Mouse (Mus musculus): ENCODE data around the gene Abcf3.

The Abcf3 gene

DNA sequence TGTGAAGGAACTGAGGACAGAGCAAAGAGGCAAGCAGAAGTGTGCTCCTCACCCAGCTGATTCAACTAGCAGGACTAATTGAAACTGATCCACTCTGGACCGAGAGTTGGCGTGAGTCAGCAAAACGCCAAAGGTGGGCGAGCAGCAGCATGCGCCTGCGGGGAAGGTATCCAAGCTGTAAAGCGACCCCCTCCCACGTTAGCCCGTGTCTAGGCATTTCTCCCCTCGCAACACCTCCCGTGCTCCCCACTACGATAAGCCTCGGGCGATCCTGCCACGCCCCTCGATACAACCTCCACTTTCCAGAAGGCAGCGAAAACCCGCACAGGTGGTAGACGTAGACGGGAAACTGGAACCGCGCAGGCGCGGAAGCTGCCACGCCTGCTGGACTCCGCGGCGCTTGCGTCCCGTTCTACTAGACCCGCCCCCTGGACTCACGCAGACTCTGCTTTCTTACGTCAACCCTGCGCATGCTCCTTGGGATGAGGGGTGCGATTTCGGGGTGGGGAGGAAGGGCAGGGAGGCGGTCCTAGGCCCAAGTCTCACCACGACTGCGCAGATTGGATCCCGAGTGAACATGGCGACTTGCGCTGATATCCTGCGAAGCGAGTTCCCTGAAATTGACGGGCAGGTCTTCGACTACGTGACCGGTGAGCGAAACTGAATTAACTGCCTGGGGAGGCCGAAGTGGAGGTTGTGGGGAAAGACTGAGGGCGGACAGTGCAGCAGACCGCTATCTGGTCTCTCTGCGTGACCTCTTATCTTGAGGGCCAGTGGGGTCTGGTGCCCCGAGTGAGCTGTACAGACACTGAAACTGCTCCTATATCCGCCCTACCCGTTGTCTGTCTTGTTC is at the start of gene Abcf3:
TSS of gene Abcf3 (plus strand) at position 482 of the 853 bp plus-strand sequence.
- DNase-seq (ENCODE audit: low spot score in 2 of 2), result peak; percentile 97 to 98

- peak; percentile 88 to 95 for DNase-seq (ENCODE audit: low spot score in 2 of 2)
These were observed 49.5 kb upstream of the Abcf3 start, which contains the start of gene Eif2b5 for GRCm38 (mm10) chr16:20498677-20499475. TSS of gene Eif2b5 (plus strand) at chr16:20498817.

GRCm38 (mm10) chr16:20506000-20506399 is 42.4 kb upstream of the Abcf3 start:
- no peak for DNase-seq (ENCODE audit: low spot score in 2 of 2)

GRCm38 (mm10) chr16:20509349-20509748 is 39.0 kb upstream of the Abcf3 start:
- no peak for DNase-seq (ENCODE audit: low spot score in 2 of 2)

GRCm38 (mm10) chr16:20511277-20511847 is 37.0 kb upstream of the Abcf3 start:
- DNase-seq (ENCODE audit: low spot score in 2 of 2), result no peak

- DNase-seq (ENCODE audit: low spot score in 2 of 2), result no peak
These were observed 32.3 kb upstream of the Abcf3 start for GRCm38 (mm10) chr16:20516032-20516431.

DNA sequence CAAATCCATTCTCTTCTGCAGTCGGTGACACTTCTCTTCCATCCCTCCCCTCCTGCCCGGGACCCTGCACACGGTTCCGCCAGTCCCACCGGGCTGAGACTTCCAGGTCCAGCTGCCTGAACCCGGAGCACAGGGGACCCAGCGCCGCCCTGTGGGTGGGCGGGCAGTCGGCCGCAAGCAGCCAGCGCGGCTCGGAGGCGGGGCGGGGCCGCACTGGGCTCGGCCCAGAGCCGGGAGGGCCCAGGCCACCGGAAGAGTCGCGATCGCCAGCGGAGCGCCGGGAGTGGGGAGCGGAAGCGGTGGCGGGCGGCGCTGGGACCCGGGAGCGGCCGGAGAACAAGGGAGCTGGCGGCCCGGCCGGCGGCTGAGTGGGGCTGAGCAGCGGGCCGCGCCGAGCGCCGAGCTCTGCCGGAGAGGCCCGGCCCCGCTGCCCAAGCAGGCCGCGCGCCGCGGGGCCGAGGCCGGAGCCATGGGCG is 31.6 kb upstream of the Abcf3 start, which contains the start of gene Dvl3:
TSS of gene Dvl3 (plus strand) at position 257 of the 476 bp plus-strand sequence.
- DNase-seq (ENCODE audit: low spot score in 2 of 2), result peak; percentile 61 to 81

DNA sequence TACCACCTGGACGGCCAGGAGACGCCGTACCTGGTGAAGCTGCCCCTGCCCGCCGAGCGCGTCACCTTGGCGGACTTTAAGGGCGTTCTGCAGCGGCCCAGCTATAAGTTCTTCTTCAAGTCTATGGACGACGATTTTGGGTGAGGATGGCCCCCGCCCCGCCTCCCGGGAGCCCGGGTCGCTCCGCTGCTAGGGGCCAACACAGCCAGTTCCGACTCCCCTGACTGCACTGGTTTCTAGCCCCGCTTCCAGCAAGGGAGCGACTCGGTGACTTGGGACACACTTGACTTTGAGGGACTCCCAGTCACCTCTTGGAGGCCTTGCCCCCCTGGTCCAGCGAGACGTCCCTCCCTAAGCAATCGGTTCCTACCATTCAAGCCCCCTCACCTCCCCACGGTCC is 31.2 kb upstream of the Abcf3 start:
- no peak for DNase-seq (ENCODE audit: low spot score in 2 of 2)

GRCm38 (mm10) chr16:20517701-20518374 is 30.5 kb upstream of the Abcf3 start:
- DNase-seq (ENCODE audit: low spot score in 2 of 2), result no peak

DNA sequence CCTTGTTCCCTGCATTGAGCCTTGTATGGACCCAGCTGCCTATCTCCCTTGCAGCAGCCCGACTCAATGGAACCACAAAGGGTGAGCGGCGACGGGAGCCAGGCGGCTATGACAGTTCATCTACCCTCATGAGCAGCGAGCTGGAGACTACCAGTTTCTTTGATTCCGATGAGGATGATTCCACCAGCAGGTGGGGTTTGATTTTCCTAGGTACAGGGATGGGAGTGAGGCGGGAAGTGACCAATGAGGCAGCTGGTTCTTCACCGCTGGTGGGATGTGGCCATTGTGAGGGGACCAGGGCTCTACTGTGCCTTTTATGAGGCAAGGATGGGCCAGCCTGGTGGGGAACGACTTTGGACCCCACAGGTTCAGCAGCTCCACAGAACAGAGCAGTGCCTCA is 24.5 kb upstream of the Abcf3 start:
- no peak for DNase-seq (ENCODE audit: low spot score in 2 of 2)

DNA sequence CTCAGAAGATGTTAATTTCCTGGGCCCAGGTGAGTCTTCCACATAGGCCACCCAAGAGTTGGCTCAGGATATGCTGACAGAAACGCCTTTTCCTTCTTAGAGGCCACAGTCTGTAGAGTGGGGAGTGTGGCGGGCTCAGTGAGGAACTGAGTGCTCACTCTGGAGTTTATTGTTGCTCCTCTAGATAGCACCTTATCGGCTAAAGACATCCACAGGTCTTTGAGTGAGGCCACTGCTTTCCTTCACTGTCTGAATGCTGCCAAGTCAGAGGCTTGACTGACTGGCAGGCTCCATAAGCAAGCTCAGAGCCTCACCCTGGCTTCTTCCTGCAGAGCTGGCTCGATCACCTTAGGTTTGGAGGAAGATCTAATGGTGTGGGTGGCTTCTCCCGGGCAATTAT is 19.6 kb upstream of the Abcf3 start:
- no peak for DNase-seq (ENCODE audit: low spot score in 2 of 2)

DNA sequence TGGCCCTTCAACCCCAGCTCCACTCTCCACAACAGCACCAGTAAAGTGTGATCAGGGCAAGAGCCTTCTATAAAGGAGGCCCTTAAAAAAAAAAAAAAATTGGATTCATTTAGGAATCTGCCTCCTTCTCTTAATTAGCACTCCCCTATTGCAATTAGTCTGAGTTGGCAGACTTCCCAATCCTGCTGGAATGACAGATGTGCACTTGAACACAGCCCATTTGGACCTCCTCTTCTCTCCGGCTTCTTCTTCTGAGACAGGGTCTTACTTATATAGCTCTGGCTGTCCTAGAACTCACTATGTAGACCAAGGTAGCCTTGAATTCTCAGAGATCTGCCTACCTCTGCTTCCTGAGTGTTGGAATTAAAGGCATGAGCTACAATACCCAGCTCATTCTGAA is 19.0 kb upstream of the Abcf3 start:
- DNase-seq (ENCODE audit: low spot score in 2 of 2), result no peak

GRCm38 (mm10) chr16:20530941-20531340 is 17.4 kb upstream of the Abcf3 start:
- no peak for DNase-seq (ENCODE audit: low spot score in 2 of 2)

DNA sequence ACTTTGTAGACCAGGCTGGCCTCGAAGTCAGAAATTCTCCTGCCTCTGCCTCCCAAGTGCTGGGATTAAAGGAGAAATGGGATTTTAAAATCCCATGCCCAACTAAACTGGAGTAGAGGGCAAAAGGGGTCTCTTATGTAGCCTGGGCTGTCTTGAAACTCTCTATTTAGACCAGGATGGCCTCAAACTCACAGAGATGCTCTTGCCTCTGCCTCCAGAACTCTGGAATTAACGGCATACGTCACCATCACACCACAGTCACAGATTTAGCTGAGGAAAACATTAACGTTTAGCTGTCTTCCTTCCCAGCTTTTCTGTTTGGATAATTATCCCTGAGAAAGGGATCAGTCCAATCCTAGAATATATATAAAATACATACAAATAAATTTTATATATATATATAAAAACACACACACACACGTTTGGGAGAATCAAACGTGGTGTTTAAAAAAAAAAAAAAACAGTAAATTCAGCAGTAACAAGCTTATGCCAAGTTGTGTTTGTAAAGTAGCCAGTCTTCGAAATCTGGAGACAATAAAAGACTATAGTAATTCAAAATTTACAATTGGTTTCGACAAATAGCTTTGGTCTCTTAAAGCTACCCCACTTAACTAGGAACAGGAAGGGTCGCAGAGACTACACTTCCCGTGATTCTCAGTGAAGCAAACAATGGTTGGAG is 13.6 kb upstream of the Abcf3 start:
- no peak for DNase-seq (ENCODE audit: low spot score in 2 of 2)

DNA sequence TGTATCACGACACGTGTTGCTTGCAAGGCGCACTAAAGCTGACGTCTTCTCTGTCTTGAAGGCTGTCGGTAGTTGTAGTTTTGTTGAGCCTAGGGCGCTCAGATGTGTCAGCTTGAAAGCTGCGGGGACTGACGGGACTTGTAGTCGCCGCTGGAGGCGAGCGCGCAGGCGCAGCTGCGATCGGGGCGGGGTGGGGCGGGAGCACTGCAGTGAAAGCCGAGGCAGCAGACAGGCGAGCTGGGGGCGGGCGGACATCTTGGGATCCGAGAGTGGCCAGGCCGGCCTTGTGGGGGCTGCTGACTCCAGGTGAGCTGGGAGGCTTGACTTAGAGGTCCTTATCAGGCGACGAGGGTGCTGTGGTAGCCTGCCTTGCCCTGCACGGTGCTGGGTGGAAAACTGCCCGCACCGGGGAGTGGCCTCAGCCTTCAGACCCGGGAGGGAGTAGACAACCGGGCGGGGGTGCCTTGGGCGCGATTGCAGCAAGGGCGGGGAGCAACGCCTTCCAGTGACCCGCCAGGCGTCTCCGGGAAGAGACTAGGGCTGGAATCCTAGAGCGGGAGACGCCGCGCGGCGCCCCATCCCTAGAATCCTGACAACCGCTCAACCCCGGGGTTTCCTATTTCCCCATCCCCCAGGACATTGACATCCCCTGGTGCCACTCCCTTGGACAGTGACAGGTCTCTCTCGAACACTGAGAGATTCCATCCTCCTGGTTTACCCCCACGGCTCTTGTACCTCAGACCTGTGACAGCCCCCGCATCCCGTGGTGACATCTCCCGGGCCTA is 12.9 kb upstream of the Abcf3 start, which contains the start of gene Ap2m1:
TSS of gene Ap2m1 (plus strand) at position 183 of the 785 bp plus-strand sequence.
- peak; percentile 97 to 98 for DNase-seq (ENCODE audit: low spot score in 2 of 2)

DNA sequence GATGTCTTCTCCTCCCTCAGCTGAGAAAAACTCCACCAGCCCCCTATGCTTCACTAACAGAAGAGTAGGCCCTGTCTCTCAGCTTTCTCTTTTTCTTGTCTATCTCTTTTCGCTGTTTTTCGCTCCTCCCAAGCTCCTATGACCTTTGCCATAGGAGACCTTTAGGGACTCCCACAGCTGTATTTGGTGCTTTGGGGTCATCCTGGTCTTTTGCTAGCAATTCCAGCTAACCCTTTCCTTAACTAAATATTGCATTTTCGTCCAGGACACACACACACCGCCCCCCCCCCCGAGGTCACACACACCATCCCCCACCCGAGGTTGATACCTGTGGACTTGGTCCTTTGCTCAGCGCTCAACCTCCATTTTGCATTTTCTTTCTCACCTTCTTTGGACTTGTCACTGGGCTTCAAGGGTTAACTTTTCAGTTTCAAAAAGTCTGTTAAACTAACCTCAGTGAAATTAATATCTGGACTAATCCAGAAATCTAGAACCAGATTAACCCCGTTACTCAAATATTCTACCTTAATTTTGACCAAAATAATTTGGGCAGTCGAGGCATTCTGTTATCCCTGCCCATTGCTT is 12.2 kb upstream of the Abcf3 start:
- DNase-seq (ENCODE audit: low spot score in 2 of 2), result no peak

DNA sequence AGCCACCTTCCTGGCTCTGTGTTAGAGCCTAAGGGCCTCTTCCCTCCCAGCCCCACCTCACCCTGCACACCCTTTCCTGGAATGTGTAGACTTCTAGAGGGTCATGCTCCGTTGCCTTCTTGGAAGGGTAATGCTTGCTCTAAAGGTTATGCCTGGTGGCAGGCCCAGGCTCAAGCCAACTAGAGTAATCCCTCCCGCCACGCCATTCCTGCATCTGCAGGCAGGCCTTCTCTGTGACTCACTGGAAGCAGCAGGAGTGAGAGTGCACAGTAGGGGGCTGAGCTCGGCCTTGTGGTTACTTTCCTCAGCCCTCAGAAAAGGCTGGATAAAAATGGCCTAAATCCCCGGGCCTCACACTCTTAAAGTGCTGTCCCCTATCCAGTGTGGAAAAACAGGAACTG is 11.3 kb upstream of the Abcf3 start:
- DNase-seq (ENCODE audit: low spot score in 2 of 2), result no peak

- DNase-seq (ENCODE audit: low spot score in 2 of 2), result no peak
These were observed 10.6 kb upstream of the Abcf3 start for GRCm38 (mm10) chr16:20537601-20538320.

DNA sequence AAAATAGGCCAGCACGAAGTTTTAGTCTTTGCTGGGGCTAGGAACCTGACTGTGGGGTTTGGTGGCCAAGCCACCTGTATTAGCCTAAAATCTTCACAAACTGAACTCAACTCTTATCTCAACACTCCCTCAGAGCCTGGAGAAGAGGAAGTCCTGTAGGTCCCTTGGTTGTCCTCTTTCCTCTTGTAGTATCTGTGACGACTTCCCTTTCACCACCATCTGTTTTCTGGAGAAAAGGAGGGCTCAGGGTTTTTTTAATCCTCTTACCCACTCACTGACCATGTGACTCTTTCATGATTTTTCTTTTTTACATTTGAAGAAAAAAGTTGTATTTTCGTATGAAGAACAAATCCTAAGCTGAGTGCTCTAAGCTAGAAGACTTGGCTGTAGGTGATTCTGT is 8.7 kb upstream of the Abcf3 start:
- DNase-seq (ENCODE audit: low spot score in 2 of 2), result no peak

Measured in left cerebral cortex, adult 9 months (tissue).